Mouse (Mus musculus) lung, adult 10 weeks (tissue): Measurements from ENCODE around the gene Pcnx4. TPM values are rescaled to one million over a fixed set of nuclear protein-coding genes. Genes with fewer than 3 reads are reported as not detected.

Source experiments
- polyA plus RNA-seq: library from polyadenylated mRNA; stranded (reverse); fragments of 350-450 nt; fragmentation: Illumina TruSeq; extraction: RNeasy Lipid Tissue Mini Kit (QIAGEN cat#74804); gene quantifications from one replicate; pipeline ENCODE4 v1.2.3, GENCODE M21; 2014; ENCODE audit warnings: low read depth, low replicate concordance; ENCODE audit not compliant: insufficient read depth

The Pcnx4 gene
- 4.3 TPM for polyA plus RNA-seq

GRCm38 (mm10) chr12:72536021-72536597 is at the start of gene Pcnx4:
Gene Pcnx4, plus strand, starts transcription at chr12:72536383.

Other genes starting within 250 kb of the Pcnx4 start
- 6.2 TPM for gene Rtn1, start 127.3 kb upstream of the Pcnx4 start, polyA plus RNA-seq
- gene Lrrc9, start 94.5 kb upstream of the Pcnx4 start, polyA plus RNA-seq: 0.14 TPM
- gene Gm4756, start 113.3 kb downstream of the Pcnx4 start, polyA plus RNA-seq: not detected
- 66.5 TPM for gene Dhrs7, start 128.5 kb downstream of the Pcnx4 start, polyA plus RNA-seq
- 70.4 TPM for gene Ppm1a, start 221.1 kb downstream of the Pcnx4 start, polyA plus RNA-seq